Mouse (Mus musculus) yolk sac, embryonic 10.5 days (tissue): ENCODE results near the gene Prkar2a.

Source experiments
- DNase-seq: peaks from one replicate; pipeline ENCODE4 v3.0.0-alpha.2; 2017; ENCODE audit warnings: low spot score

Prkar2a gene

DNA sequence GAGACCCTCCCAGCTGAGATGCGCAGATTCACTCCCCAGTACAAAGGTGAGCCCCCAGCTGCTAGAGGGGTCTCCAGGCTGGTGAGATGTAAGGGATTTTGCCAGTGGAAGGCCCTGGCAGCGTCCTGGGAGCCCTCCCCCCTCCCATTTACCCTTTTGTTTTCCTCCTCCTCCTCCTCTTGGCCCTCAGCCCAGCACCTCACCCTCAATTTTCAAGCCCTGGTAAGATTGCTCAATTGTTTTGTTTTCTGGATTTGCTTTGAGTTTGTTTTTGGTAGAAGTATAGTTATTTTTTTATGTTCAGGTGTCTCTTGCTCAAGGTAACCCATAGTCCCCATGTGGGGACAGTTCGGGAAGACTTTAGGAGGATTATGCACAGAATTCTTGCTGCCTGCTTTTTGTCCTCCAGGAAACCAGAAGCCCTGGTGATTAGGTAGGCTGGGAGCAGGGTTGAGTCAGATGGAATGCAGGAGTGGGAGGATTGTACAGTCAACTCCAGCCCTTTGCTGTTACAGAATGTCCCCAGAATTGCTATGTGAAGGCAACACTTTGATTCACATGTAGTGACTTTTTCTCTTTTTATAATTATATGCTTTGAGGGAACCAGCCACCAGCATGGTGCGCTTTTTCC, 107.4 kb downstream of the Prkar2a start:
- DNase-seq = no peak

DNA sequence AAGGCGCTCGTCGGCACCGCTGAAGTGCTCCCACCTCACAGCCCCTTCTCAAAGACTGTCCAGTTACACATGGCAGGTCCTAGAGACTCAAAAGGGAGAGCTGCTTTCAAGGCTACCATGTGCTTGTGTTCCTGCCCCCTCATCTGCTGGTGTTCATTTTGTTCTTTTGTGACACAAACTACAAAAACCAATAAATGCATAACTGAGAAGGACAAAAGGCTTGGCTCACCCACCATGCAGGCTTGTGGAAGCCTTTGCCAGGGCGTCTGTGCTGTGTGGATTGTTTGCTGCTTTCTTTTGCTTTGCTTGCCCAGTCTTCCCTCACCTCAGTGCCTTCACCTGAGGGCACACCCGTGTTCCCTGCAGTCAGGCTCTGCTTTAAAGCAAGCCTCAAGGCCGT, 108.4 kb downstream of the Prkar2a start:
- DNase-seq = no peak

DNA sequence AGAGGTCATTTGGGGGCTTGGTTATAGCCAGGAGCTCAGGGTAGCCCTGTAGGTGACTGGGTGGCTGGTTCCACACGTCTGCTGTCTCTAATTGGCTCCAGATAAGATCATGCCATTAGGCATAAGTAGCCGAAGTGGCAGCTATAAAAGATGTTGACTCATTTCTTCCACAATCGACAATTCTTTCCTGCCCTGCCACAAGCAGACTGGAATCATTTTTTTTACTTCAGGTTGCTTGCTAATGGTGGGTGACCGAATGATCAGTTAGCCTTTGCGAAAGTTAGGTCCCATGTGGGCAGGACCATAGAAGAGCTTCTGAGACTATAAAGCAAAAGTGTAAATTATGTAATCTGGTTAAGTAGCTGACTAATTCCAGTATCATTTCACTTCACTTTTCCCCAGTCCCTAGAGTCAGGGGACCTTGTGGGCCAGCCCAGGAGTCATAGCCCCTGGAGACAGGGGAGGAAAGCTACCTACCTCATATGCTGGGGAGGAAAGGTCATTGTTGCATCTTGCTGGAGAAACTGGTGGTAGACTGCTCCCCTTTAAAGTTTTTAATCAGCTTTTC, 109.5 kb downstream of the Prkar2a start:
- no peak for DNase-seq

DNA sequence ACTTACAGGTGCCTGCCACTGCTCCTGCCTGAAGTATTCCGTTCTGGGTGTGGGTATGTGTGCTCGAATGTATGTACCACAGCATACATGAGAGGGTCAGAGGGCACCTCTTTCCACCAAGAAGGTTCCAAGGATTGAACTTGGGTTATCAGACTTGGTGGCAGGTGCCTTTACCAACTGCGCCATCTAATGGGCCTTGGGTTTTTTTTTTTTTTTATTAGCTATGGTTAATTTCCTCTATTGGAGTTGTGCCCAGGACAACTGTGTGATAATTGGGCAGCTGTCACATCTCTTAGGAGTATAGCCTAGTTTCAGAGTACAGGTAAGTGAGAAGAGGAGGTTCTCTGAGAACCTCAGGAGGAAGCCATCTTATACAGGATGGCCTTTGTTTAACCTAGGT, 110.5 kb downstream of the Prkar2a start:
- no peak for DNase-seq
